Mouse (Mus musculus): ENCODE data around the gene Mup8. TPM values are rescaled to one million over a fixed set of nuclear protein-coding genes. Genes with fewer than 3 reads are reported as not detected.
"Not testable (repeated sequence)": the region's sequence is repeated elsewhere in the genome, so short reads cannot be mapped to it uniquely, and the experiment has no call there.

The Mup8 gene
- not detected in 2 replicates for polyA plus RNA-seq (2015; fragmentation: Nextera tagmentation; extraction: Ambion mirVana)

DNA sequence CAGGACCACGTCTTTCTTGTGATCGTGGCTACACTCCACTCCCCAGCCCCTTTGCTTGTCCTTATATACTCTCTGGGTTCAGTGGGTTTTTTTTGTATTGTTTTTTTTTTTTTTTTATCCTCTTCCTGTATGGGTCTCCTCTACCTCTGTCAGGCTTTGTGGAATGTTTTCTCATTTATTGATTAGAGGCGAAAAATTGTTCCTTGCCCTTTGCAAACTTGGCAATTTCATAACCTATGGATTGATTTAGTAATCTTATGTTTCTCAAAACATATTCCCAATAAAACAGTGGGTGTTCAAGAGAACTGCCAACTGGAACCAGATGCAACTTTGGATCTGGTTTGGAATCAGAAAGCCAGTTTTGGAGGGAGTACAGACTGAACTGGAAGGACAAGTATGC, at the start of gene Mup8:
TSS of gene Mup8 (minus strand) at position 101 of the 400 bp plus-strand sequence.
- ATAC-seq = not testable (repeated sequence)

DNA sequence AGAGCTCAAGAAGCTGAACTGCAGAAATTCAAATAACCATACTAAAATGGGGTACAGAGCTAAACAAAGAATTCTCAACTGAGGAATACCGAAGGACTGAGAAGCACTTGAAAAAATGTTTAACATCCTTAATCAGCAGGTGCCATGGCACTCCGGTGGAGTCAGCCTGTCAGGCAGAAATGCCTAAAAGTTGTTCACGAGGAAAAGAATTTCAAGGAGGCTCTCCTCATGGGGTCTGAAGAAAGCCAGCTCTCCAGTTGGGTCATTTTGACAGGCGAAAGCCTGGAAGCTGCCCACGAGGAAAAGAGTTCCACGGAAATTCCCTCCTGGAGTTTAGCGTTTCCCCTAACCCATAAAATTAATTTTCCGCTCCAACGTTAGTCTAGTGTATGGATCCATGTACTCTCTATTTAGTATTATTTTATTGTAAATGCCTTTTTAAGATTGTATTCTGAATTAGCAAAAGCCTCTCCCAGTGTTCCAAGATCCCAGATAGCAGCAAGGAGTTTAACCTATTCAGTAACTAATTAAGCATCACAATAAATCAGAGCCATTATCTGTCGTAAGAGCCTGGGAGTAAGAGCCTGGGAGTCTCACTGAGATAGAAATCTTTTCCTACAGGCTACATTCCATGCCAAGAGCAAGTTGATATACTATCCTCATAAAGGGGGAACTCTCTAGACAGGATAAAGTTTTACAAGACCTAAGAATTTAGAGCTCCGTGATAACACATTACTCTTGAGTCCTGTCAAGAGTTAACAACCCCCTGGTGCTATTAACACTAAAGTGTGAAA, 43.8 kb upstream of the Mup8 start:
- H3K4me2 ChIP-seq (ENCODE audit: low read length); H3K9me3 ChIP-seq (ENCODE audit: control insufficient read depth, low read length): not testable (repeated sequence)

More for the DNA sequence above, at the start of gene Mup8:
- H3K4me3 ChIP-seq (ENCODE audit: low read length); H3K9me3 ChIP-seq (ENCODE audit: control insufficient read depth, low read length); H3K27me3 ChIP-seq (replicated peaks; ENCODE audit: control insufficient read depth, insufficient read depth, low read length); H3K4me2 ChIP-seq (ENCODE audit: low read length); H3K27ac ChIP-seq (ENCODE audit: low read depth, low read length); H3K36me3 ChIP-seq (ENCODE audit: control insufficient read depth, insufficient read depth, low read length); H3K9ac ChIP-seq (ENCODE audit: low read depth, low read length); H3K4me1 ChIP-seq (ENCODE audit: control insufficient read depth, insufficient read depth, low read depth, low read length): not testable (repeated sequence)
- WGBS = 83% methylated on average over 3 of the region's 3 CpGs

GRCm38 (mm10) chr4:60262706-60263105, 40.3 kb upstream of the Mup8 start:
- not testable (repeated sequence) for H3K4me3 ChIP-seq (ENCODE audit: low read length); H3K9me3 ChIP-seq (ENCODE audit: control insufficient read depth, low read length); H3K4me1 ChIP-seq (ENCODE audit: control insufficient read depth, insufficient read depth, low read depth, low read length); H3K27ac ChIP-seq (ENCODE audit: low read depth, low read length); H3K27me3 ChIP-seq (replicated peaks; ENCODE audit: control insufficient read depth, insufficient read depth, low read length); H3K36me3 ChIP-seq (ENCODE audit: control insufficient read depth, insufficient read depth, low read length); H3K4me2 ChIP-seq (ENCODE audit: low read length); ATAC-seq; H3K9ac ChIP-seq (ENCODE audit: low read depth, low read length)
- WGBS = 94% methylated on average over 3 of the region's 4 CpGs

More for the DNA sequence above, 43.8 kb upstream of the Mup8 start:
- not testable (repeated sequence) for H3K36me3 ChIP-seq (ENCODE audit: control insufficient read depth, insufficient read depth, low read length); H3K27me3 ChIP-seq (replicated peaks; ENCODE audit: control insufficient read depth, insufficient read depth, low read length); H3K9ac ChIP-seq (ENCODE audit: low read depth, low read length); H3K27ac ChIP-seq (ENCODE audit: low read depth, low read length); H3K4me3 ChIP-seq (ENCODE audit: low read length); H3K4me1 ChIP-seq (ENCODE audit: control insufficient read depth, insufficient read depth, low read depth, low read length); ATAC-seq
- 61% methylated on average over 10 of the region's 11 CpGs for WGBS

Other genes with a start within 250 kb of the Mup8 start
- gene Mup7, start 152.1 kb downstream of the Mup8 start, polyA plus RNA-seq (2015; fragmentation: Nextera tagmentation; extraction: Ambion mirVana) = not detected in 2 replicates
- gene Mup2, start 68.3 kb downstream of the Mup8 start, polyA plus RNA-seq (2015; fragmentation: Nextera tagmentation; extraction: Ambion mirVana) = not detected in 2 replicates
- gene Mup9, start 199.4 kb upstream of the Mup8 start, polyA plus RNA-seq (2015; fragmentation: Nextera tagmentation; extraction: Ambion mirVana) = not detected in 2 replicates

Measured in hindbrain, embryonic 16.5 days (tissue).